Mouse (Mus musculus) G1E (cell line): ENCODE measurements around the gene Mast2. TPM values are rescaled to one million over a fixed set of nuclear protein-coding genes. Genes with fewer than 3 reads are reported as not detected.

Experiments used
- ATAC-seq: 2 replicates; pipeline ENCODE4 v1.8.0; 2016; ENCODE audit warnings: mild to moderate bottlenecking; ENCODE audit not compliant: insufficient number of reproducible peaks, poor library complexity, low FRiP score, severe bottlenecking; ENCODE audit errors: extremely low read depth
- DNase-seq: peaks from one replicate; pipeline ENCODE4 v3.0.0; 2012; ENCODE audit warnings: low spot score
- H3K27me3 ChIP-seq: 2 replicates; pipeline ENCODE4 v1.6.1; 2012; ENCODE audit warnings: mild to moderate bottlenecking, low read length, inconsistent platforms; ENCODE audit not compliant: insufficient read depth
- H3K36me3 ChIP-seq: replicated peaks from 2 replicates; pipeline ENCODE3; 2012; ENCODE audit warnings: mild to moderate bottlenecking, inconsistent platforms
- H3K4me1 ChIP-seq: 2 replicates; pipeline ENCODE4 v1.6.1; 2012; ENCODE audit warnings: low read depth, low read length, inconsistent platforms, mixed read lengths; ENCODE audit not compliant: insufficient read depth
- H3K4me3 ChIP-seq: 2 replicates; pipeline ENCODE4 v1.5.1; 2012; ENCODE audit warnings: low read depth, mild to moderate bottlenecking, inconsistent platforms, low read length, moderate library complexity, mixed read lengths
- H3K9me3 ChIP-seq: replicated peaks from 2 replicates; pipeline ENCODE4 v1.6.1; 2012; ENCODE audit warnings: inconsistent platforms
- CTCF ChIP-seq: IDR thresholded peaks from 2 replicates; pipeline ENCODE4 v1.5.1; 2012; ENCODE audit warnings: low read depth, low read length, inconsistent platforms, mixed read lengths
- GATA1 ChIP-seq: IDR thresholded peaks from 2 replicates; pipeline ENCODE4 v1.6.1; 2012; ENCODE audit warnings: borderline replicate concordance, low read length, inconsistent platforms, mixed read lengths
- GATA2 ChIP-seq: IDR thresholded peaks from 2 replicates; pipeline ENCODE4 v1.6.1; 2012; ENCODE audit warnings: low read depth, low read length, inconsistent platforms, borderline replicate concordance
- POLR2AphosphoS5 ChIP-seq: IDR thresholded peaks from 2 replicates; pipeline ENCODE4 v1.6.1; 2012; ENCODE audit warnings: low read depth, low read length, inconsistent platforms; ENCODE audit not compliant: insufficient replicate concordance
- TAL1 ChIP-seq: conservative IDR thresholded peaks from 2 replicates; pipeline ENCODE4 v1.6.1; 2012; ENCODE audit warnings: low read depth, low read length, inconsistent platforms, mixed read lengths
- polyA plus RNA-seq: library from polyadenylated mRNA; stranded (reverse); fragments of >175 nt; gene quantifications from 2 replicates; pipeline ENCODE4 v1.2.3, GENCODE M21; 2012
- total RNA-seq, 2 experiments: library from RNA; stranded (forward) in 1 of 2; stranded (reverse) in 1 of 2; fragments of 200-1000 nt in 1 of 2; fragments of >200 nt in 1 of 2; fragmentation: Nextera tagmentation in 1 of 2; gene quantifications; 2 replicates each; pipeline ENCODE4 v1.2.3; 2014 to 2017

Gene Mast2
- total and polyA plus RNA-seq, 3 experiments = 10.7 to 64.7 (median 63.0) TPM

GRCm38 (mm10) chr4:116342119-116342518 is 121.9 kb downstream of the Mast2 start:
- no peak for ATAC-seq
- Histone ChIP-seq H3K4me1 (no peaks in the 10 kb centered on the region), H3K27me3 (no peaks in the 10 kb centered on the region), H3K36me3 (no peaks in the 10 kb centered on the region), H3K4me3 (no peak overlapping the region), H3K9me3 (no peaks in the 10 kb centered on the region)
- TF ChIP-seq CTCF (0 out of 2 replicates have a peak, but pooled peaks have one; percentile 28), GATA2 (no peak)
- DNase-seq = peak; percentile 9

- ATAC-seq (no peak), DNase-seq (no peak)
- no peak for TF ChIP-seq POLR2AphosphoS5
- no peak for TF ChIP-seq GATA2
- TF ChIP-seq CTCF = no peak
- H3K9me3 ChIP-seq = no peaks in the 10 kb centered on the region
- H3K4me3 ChIP-seq = no peak overlapping the region
- no peaks in the 10 kb centered on the region for H3K4me1 ChIP-seq
- peaks cover 8% of the 10 kb centered on the region for H3K36me3 ChIP-seq
- no peaks in the 10 kb centered on the region for H3K27me3 ChIP-seq
Measured at GRCm38 (mm10) chr4:116336294-116336693, 127.7 kb downstream of the Mast2 start.

GRCm38 (mm10) chr4:116329256-116329655 is 134.7 kb downstream of the Mast2 start:
- Histone ChIP-seq H3K9me3 (no peaks in the 10 kb centered on the region), H3K27me3 (no peaks in the 10 kb centered on the region), H3K36me3 (peaks cover 44% of the 10 kb centered on the region), H3K4me1 (no peaks in the 10 kb centered on the region; the same call in 1 of the 2 replicates), H3K4me3 (no peak overlapping the region)
- DNase-seq (no peak), ATAC-seq (no peak)
- TF ChIP-seq GATA2 (no peak), GATA1 (no peak), TAL1 (no peak), CTCF (no peak), POLR2AphosphoS5 (no peak)

- Histone ChIP-seq H3K27me3 (no peaks in the 10 kb centered on the region), H3K36me3 (peaks cover 61% of the 10 kb centered on the region)
- TF ChIP-seq TAL1 = no peak
- TF ChIP-seq GATA2 = no peak
- TF ChIP-seq GATA1 = no peak
- TF ChIP-seq POLR2AphosphoS5 = no peak
- TF ChIP-seq CTCF = no peak
Measured at GRCm38 (mm10) chr4:116322127-116322526, 141.9 kb downstream of the Mast2 start.

GRCm38 (mm10) chr4:116317575-116317974 is 146.4 kb downstream of the Mast2 start:
- ATAC-seq (no peak), DNase-seq (no peak)
- no peak overlapping the region for H3K4me3 ChIP-seq
- H3K4me1 ChIP-seq = no peaks in the 10 kb centered on the region
- H3K27me3 ChIP-seq = no peaks in the 10 kb centered on the region
- peaks cover 84% of the 10 kb centered on the region for H3K36me3 ChIP-seq
- no peak for TF ChIP-seq TAL1
- no peak for TF ChIP-seq POLR2AphosphoS5
- no peak for TF ChIP-seq GATA1
- TF ChIP-seq GATA2 = no peak
- TF ChIP-seq CTCF = no peak
- H3K9me3 ChIP-seq = no peaks in the 10 kb centered on the region

More at GRCm38 (mm10) chr4:116322127-116322526, 141.9 kb downstream of the Mast2 start:
- Histone ChIP-seq H3K4me1 (no peaks in the 10 kb centered on the region), H3K4me3 (no peak overlapping the region), H3K9me3 (no peaks in the 10 kb centered on the region)
- DNase-seq (no peak), ATAC-seq (no peak)

- Histone ChIP-seq H3K9me3 (no peaks in the 10 kb centered on the region), H3K4me3 (no peak overlapping the region), H3K36me3 (peaks cover 32% of the 10 kb centered on the region), H3K4me1 (peaks cover 14% of the 10 kb centered on the region), H3K27me3 (no peaks in the 10 kb centered on the region)
- no peak for TF ChIP-seq POLR2AphosphoS5
- no peak for TF ChIP-seq GATA2
- no peak for TF ChIP-seq TAL1
- no peak for TF ChIP-seq CTCF
- no peak for TF ChIP-seq GATA1
- no peak for DNase-seq
- no peak for ATAC-seq
Measured at GRCm38 (mm10) chr4:116304551-116304950, 159.4 kb downstream of the Mast2 start.

GRCm38 (mm10) chr4:116300878-116301355 is 163.1 kb downstream of the Mast2 start:
- DNase-seq (no peak), ATAC-seq (peak; percentile 74)
- TF ChIP-seq GATA1 (no peak), TAL1 (no peak), GATA2 (no peak), CTCF (no peak), POLR2AphosphoS5 (no peak)
- Histone ChIP-seq H3K9me3 (no peaks in the 10 kb centered on the region), H3K27me3 (no peaks in the 10 kb centered on the region), H3K4me3 (no peak overlapping the region), H3K4me1 (peaks cover 17% of the 10 kb centered on the region), H3K36me3 (peaks cover 5% of the 10 kb centered on the region)
